Comparison of ENCODE assay signal across 8 mouse cellular contexts in genomic region chr3:108297050-108297419, GRCm38 (mm10). TPM values are rescaled to one million over a fixed set of nuclear protein-coding genes. Genes with fewer than 3 reads are reported as not detected.
DNase-seq lines count a peak whose midpoint lies in the region; ATAC-seq and TF ChIP-seq lines count a peak whose summit lies in the region.

No protein-coding gene starts in this region.

- DNase-seq in heart, adult 11 months: no peak
- DNase-seq in c-Kit-positive CD71-positive TER-119-positive erythroid progenitor cells, embryonic 14.5 days (ENCODE audit: low spot score): no peak
- DNase-seq in ovary, postnatal 10 days (ENCODE audit: low spot score): no peak

- H3K27ac ChIP-seq in heart, embryonic 16.5 days (ENCODE audit: low read length): peak overlapping the region; percentile 79
- peak overlapping the region; percentile 86 for H3K27ac ChIP-seq in bone marrow macrophage, adult 2 months (ENCODE audit: insufficient read depth, low read depth, low read length)
- peak overlapping the region; percentile 66 for H3K27ac ChIP-seq in hindbrain, embryonic 13.5 days
- peak overlapping the region; percentile 75; the same call in 1 of the 2 replicates for H3K27ac ChIP-seq in midbrain, embryonic 12.5 days (replicated peaks)

- no peak for TF ChIP-seq CTCF in bone marrow macrophage, adult 2 months (IDR thresholded peaks at IDR 0.05; ENCODE audit: low read depth, low read length)

- H3K4me2 ChIP-seq in heart, embryonic 16.5 days (ENCODE audit: low read depth, low read length): peak overlapping the region; percentile 60
- no peak overlapping the region for H3K4me2 ChIP-seq in hindbrain, embryonic 13.5 days
- no peak overlapping the region for H3K4me2 ChIP-seq in midbrain, embryonic 12.5 days (replicated peaks)

- ATAC-seq in heart, embryonic 16.5 days (replicated peaks; ENCODE audit: extremely low read depth, insufficient read depth, low FRiP score): no peak
- ATAC-seq in hindbrain, embryonic 13.5 days (ENCODE audit: low FRiP score): no peak
- ATAC-seq in midbrain, embryonic 12.5 days (ENCODE audit: low FRiP score, low read depth): no peak
- ATAC-seq in erythroid progenitor cell, adult 5-6 weeks (replicated peaks; ENCODE audit: low FRiP score, poor library complexity, severe bottlenecking): no peak

- TF ChIP-seq POLR2A in bone marrow macrophage, adult 2 months (IDR thresholded peaks at IDR 0.05; ENCODE audit: borderline replicate concordance, low read depth, low read length): no peak

- H3K4me3 ChIP-seq in heart, embryonic 16.5 days (ENCODE audit: low read length): no peak overlapping the region
- no peak overlapping the region for H3K4me3 ChIP-seq in bone marrow macrophage, adult 2 months (ENCODE audit: insufficient read depth, low read length)
- H3K4me3 ChIP-seq in hindbrain, embryonic 13.5 days: no peak overlapping the region
- no peak overlapping the region for H3K4me3 ChIP-seq in midbrain, embryonic 12.5 days

- H3K4me1 ChIP-seq in heart, embryonic 16.5 days (ENCODE audit: control insufficient read depth, insufficient read depth, low read length): peaks cover 46% of the 10 kb centered on the region
- peaks cover 43% of the 10 kb centered on the region for H3K4me1 ChIP-seq in bone marrow macrophage, adult 2 months (ENCODE audit: control insufficient read depth, insufficient read depth, low read length)
- H3K4me1 ChIP-seq in hindbrain, embryonic 13.5 days (replicated peaks): peaks cover 46% of the 10 kb centered on the region
- H3K4me1 ChIP-seq in midbrain, embryonic 12.5 days: peaks cover 43% of the 10 kb centered on the region

- 66% methylated on average over 7 of the region's 7 CpGs for WGBS in heart, embryonic 16.5 days
- WGBS in hindbrain, embryonic 13.5 days: 68% methylated on average over 7 of the region's 7 CpGs
- WGBS in midbrain, embryonic 12.5 days: 72% methylated on average over 7 of the region's 7 CpGs

- no peaks in the 10 kb centered on the region for H3K27me3 ChIP-seq in heart, embryonic 16.5 days (ENCODE audit: control insufficient read depth, insufficient read depth, low read length)
- no peaks in the 10 kb centered on the region for H3K27me3 ChIP-seq in hindbrain, embryonic 13.5 days
- no peaks in the 10 kb centered on the region for H3K27me3 ChIP-seq in midbrain, embryonic 12.5 days

- no peaks in the 10 kb centered on the region for H3K36me3 ChIP-seq in heart, embryonic 16.5 days (ENCODE audit: control insufficient read depth, insufficient read depth)
- H3K36me3 ChIP-seq in hindbrain, embryonic 13.5 days: 0 out of 2 replicates have a peak, but pooled peaks cover 5% of the 10 kb centered on the region
- H3K36me3 ChIP-seq in midbrain, embryonic 12.5 days: no peaks in the 10 kb centered on the region

- H3K9me3 ChIP-seq in heart, embryonic 16.5 days (replicated peaks; ENCODE audit: control insufficient read depth, low read length): no peaks in the 10 kb centered on the region
- no peaks in the 10 kb centered on the region for H3K9me3 ChIP-seq in hindbrain, embryonic 13.5 days
- H3K9me3 ChIP-seq in midbrain, embryonic 12.5 days: no peaks in the 10 kb centered on the region

- 0 out of 2 replicates have a peak overlapping the region, but pooled peaks have one; percentile 4 for H3K9ac ChIP-seq in heart, embryonic 16.5 days (ENCODE audit: low read length)
- H3K9ac ChIP-seq in hindbrain, embryonic 13.5 days: peak overlapping the region; percentile 35; the same call in 1 of the 2 replicates
- H3K9ac ChIP-seq in midbrain, embryonic 12.5 days (replicated peaks): no peak overlapping the region

RNA-seq across cellular contexts. Expression of gene Sort1, which starts 13.2 kb away (rescaled TPM):
- 5.4 and 10.5 TPM in 2 replicates for polyA plus RNA-seq in heart, embryonic 16.5 days (2015; fragmentation: Nextera tagmentation; extraction: Ambion mirVana)
- polyA plus RNA-seq in bone marrow macrophage, adult 2 months (2012; ENCODE audit: insufficient read depth, insufficient read length, missing spikeins): 30.0 and 33.3 TPM in 2 replicates
- polyA plus RNA-seq in hindbrain, embryonic 13.5 days (2015; fragmentation: Nextera tagmentation; extraction: Ambion mirVana): 14.7 and 15.9 TPM in 2 replicates
- polyA plus RNA-seq in midbrain, embryonic 12.5 days (2016; fragmentation: Nextera tagmentation; extraction: Ambion mirVana): 31.2 and 38.5 TPM in 2 replicates
- 12.3 and 15.9 TPM in 2 replicates for total RNA-seq in erythroid progenitor cell, adult 5-6 weeks (2015; ENCODE audit: low replicate concordance)
- 8.7 and 10.8 TPM in 2 replicates for total RNA-seq in erythroid progenitor cell, adult 5-6 weeks (2017; ENCODE audit: low replicate concordance)

RNA-seq across cellular contexts. Expression of gene Psma5, which starts 40.3 kb away (rescaled TPM):
- polyA plus RNA-seq in heart, embryonic 16.5 days (2015; fragmentation: Nextera tagmentation; extraction: Ambion mirVana): 193 and 195 TPM in 2 replicates
- 128 and 156 TPM in 2 replicates for polyA plus RNA-seq in bone marrow macrophage, adult 2 months (2012; ENCODE audit: insufficient read depth, insufficient read length, missing spikeins)
- polyA plus RNA-seq in hindbrain, embryonic 13.5 days (2015; fragmentation: Nextera tagmentation; extraction: Ambion mirVana): 233 and 239 TPM in 2 replicates
- 220 and 232 TPM in 2 replicates for polyA plus RNA-seq in midbrain, embryonic 12.5 days (2016; fragmentation: Nextera tagmentation; extraction: Ambion mirVana)
- 78.8 and 93.0 TPM in 2 replicates for total RNA-seq in erythroid progenitor cell, adult 5-6 weeks (2015; ENCODE audit: low replicate concordance)
- 49.7 and 86.5 TPM in 2 replicates for total RNA-seq in erythroid progenitor cell, adult 5-6 weeks (2017; ENCODE audit: low replicate concordance)
